ENCODE assay signal across 10 mouse cellular contexts in genomic region chr11:101646283-101646794, GRCm38 (mm10). TPM values are rescaled to one million over a fixed set of nuclear protein-coding genes. Genes with fewer than 3 reads are reported as not detected.
DNase-seq lines count a peak whose midpoint lies in the region; ATAC-seq and TF ChIP-seq lines count a peak whose summit lies in the region.
"Not testable (repeated sequence)": the region's sequence is repeated elsewhere in the genome, so short reads cannot be mapped to it uniquely, and the experiment has no call there.
"Had no signal": no experiment of that assay in that cellular context is flagged by ENCODE, and none has a peak within 500 bp of the region (broad histone marks: within the 10 kb centered on the region; RNA-seq: fewer than 3 reads in every experiment).

No protein-coding gene starts in this region.

- peak; percentile 2 for ATAC-seq in Patski
- not testable (repeated sequence) for ATAC-seq in hindbrain, embryonic 16.5 days; limb, embryonic 11.5 days (ENCODE audit: insufficient number of reproducible peaks, low FRiP score, low TSS enrichment, low read depth); lung, embryonic 15.5 days (ENCODE audit: borderline replicate concordance, extremely low read depth, low FRiP score, low TSS enrichment)

- 11% methylated on average over 16 of the region's 16 CpGs for WGBS in heart, embryonic 10.5 days
- WGBS in hindbrain, embryonic 16.5 days, result 15% methylated on average over 12 of the region's 16 CpGs
- 19% methylated on average over 12 of the region's 16 CpGs for WGBS in limb, embryonic 11.5 days
- 10% methylated on average over 16 of the region's 16 CpGs for WGBS in lung, embryonic 15.5 days

- not testable (repeated sequence) for H3K27me3 ChIP-seq in Patski; heart, embryonic 10.5 days (ENCODE audit: insufficient read depth, poor library complexity, severe bottlenecking); hindbrain, embryonic 16.5 days (replicated peaks; ENCODE audit: control insufficient read depth, insufficient read depth, low read length); limb, embryonic 11.5 days (ENCODE audit: control insufficient read depth, insufficient read depth, low read length); lung, embryonic 15.5 days; testis, adult 2 months (ENCODE audit: control insufficient read depth, insufficient read depth, low read length)

- not testable (repeated sequence) for TF ChIP-seq CTCF in Patski (IDR thresholded peaks at IDR 0.05); embryonic fibroblast, embryonic 13.5 days (IDR thresholded peaks at IDR 0.05; ENCODE audit: borderline replicate concordance, insufficient read depth, low read length); testis, adult 2 months (IDR thresholded peaks at IDR 0.05; ENCODE audit: control insufficient read depth, insufficient read depth, insufficient replicate concordance, low read depth, low read length)

- TF ChIP-seq POLR2A in embryonic fibroblast, embryonic 13.5 days (IDR thresholded peaks at IDR 0.05; ENCODE audit: low read depth, low read length), result 0 out of 2 replicates have a peak, but pooled peaks have one; percentile 10
- not testable (repeated sequence) for TF ChIP-seq POLR2A in testis, adult 2 months (IDR thresholded peaks at IDR 0.05; ENCODE audit: control insufficient read depth, low read depth, low read length)

- peak overlapping the region; percentile 57 for H3K9ac ChIP-seq in hindbrain, embryonic 16.5 days (ENCODE audit: low read depth, low read length)
- H3K9ac ChIP-seq in limb, embryonic 11.5 days (ENCODE audit: low read length), result not testable (repeated sequence)
- H3K9ac ChIP-seq in lung, embryonic 15.5 days, result peak overlapping the region; percentile 37; the same call in 1 of the 2 replicates

- CTCF ChIA-PET in Patski (lab: Charles Lee), result not testable (repeated sequence)

- H3K36me3 ChIP-seq in heart, embryonic 10.5 days; hindbrain, embryonic 16.5 days (ENCODE audit: control insufficient read depth, insufficient read depth, low read length); limb, embryonic 11.5 days (ENCODE audit: control insufficient read depth, insufficient read depth, low read length); lung, embryonic 15.5 days; testis, adult 2 months (ENCODE audit: control insufficient read depth, insufficient read depth, low read length): not testable (repeated sequence)

- not testable (repeated sequence) for DNase-seq in Patski (ENCODE audit: low read depth, low spot score); heart, embryonic 10.5 days (ENCODE audit: low spot score)
- peak; percentile 33 for DNase-seq in limb, embryonic 11.5 days (ENCODE audit: low spot score)
- peak; percentile 37 for DNase-seq in neural tube, embryonic 10.5 days (ENCODE audit: extremely low spot score, low spot score)

- peak overlapping the region; percentile 51 for H3K4me2 ChIP-seq in hindbrain, embryonic 16.5 days (ENCODE audit: low read length)
- peak overlapping the region; percentile 22; the same call in 1 of the 2 replicates for H3K4me2 ChIP-seq in limb, embryonic 11.5 days (ENCODE audit: low read depth, severe bottlenecking)
- H3K4me2 ChIP-seq in lung, embryonic 15.5 days, result peak overlapping the region; percentile 52

- not testable (repeated sequence) for H3K9me3 ChIP-seq in heart, embryonic 10.5 days; hindbrain, embryonic 16.5 days (ENCODE audit: control insufficient read depth, low read length); limb, embryonic 11.5 days (ENCODE audit: control insufficient read depth, low read length); lung, embryonic 15.5 days

- in situ Hi-C loops in Patski (cut with MboI; ENCODE audit: low pct_unique_long_range_greater_than_20kb), result not testable (repeated sequence)

- POLR2A ChIA-PET in Patski (lab: Charles Lee), result interaction anchor here (1.1 kb wide), 1 partner anchor 9 kb away, joined by 4 read pairs; no protein-coding TSS in a partner anchor

- not testable (repeated sequence) for H3K4me3 ChIP-seq in embryonic fibroblast, embryonic 13.5 days (ENCODE audit: insufficient read depth, low read length); limb, embryonic 11.5 days (ENCODE audit: low read depth, low read length)
- H3K4me3 ChIP-seq in heart, embryonic 10.5 days, result peak overlapping the region; percentile 43
- peak overlapping the region; percentile 34 for H3K4me3 ChIP-seq in hindbrain, embryonic 16.5 days (ENCODE audit: low read length)
- peak overlapping the region; percentile 35 for H3K4me3 ChIP-seq in lung, embryonic 15.5 days
- H3K4me3 ChIP-seq in testis, adult 2 months (ENCODE audit: control insufficient read depth, low read depth, low read length), result peak overlapping the region; percentile 70

- peak overlapping the region; percentile 51; the same call in 1 of the 2 replicates for H3K27ac ChIP-seq in embryonic fibroblast, embryonic 13.5 days (ENCODE audit: insufficient read depth, low read length)
- peak overlapping the region; percentile 89 for H3K27ac ChIP-seq in heart, embryonic 10.5 days
- H3K27ac ChIP-seq in hindbrain, embryonic 16.5 days (ENCODE audit: low read depth, low read length), result peak overlapping the region; percentile 86
- peak overlapping the region; percentile 81; the same call in 1 of the 2 replicates for H3K27ac ChIP-seq in limb, embryonic 11.5 days (replicated peaks; ENCODE audit: low read depth, low read length)
- H3K27ac ChIP-seq in lung, embryonic 15.5 days, result peak overlapping the region; percentile 87
- peak overlapping the region; percentile 88 for H3K27ac ChIP-seq in testis, adult 2 months (ENCODE audit: control insufficient read depth, insufficient read depth, low read depth, low read length)

- H3K4me1 ChIP-seq in embryonic fibroblast, embryonic 13.5 days (ENCODE audit: control insufficient read depth, insufficient read depth, low read length); heart, embryonic 10.5 days; hindbrain, embryonic 16.5 days (ENCODE audit: control insufficient read depth, insufficient read depth, low read depth, low read length); limb, embryonic 11.5 days (ENCODE audit: control insufficient read depth, insufficient read depth, low read length); testis, adult 2 months (ENCODE audit: control insufficient read depth, insufficient read depth, low read length): not testable (repeated sequence)
- peaks cover 17% of the 10 kb centered on the region for H3K4me1 ChIP-seq in lung, embryonic 15.5 days

RNA-seq across cellular contexts. Expression of gene Arl4d, which starts 19.0 kb away (rescaled TPM):
- polyA plus RNA-seq in Patski (2021), result 9.7 TPM
- 4.1 and 6.5 TPM in 2 replicates for polyA plus RNA-seq in embryonic fibroblast, embryonic 13.5 days (2011; ENCODE audit: insufficient read length, low read depth, missing spikeins)
- 10.3 and 10.9 TPM in 2 replicates for polyA plus RNA-seq in heart, embryonic 10.5 days (2016; fragmentation: Nextera tagmentation; extraction: Ambion mirVana)
- 7.6 and 7.7 TPM in 2 replicates for polyA plus RNA-seq in hindbrain, embryonic 16.5 days (2015; fragmentation: Nextera tagmentation; extraction: Ambion mirVana)
- polyA plus RNA-seq in limb, embryonic 11.5 days (2014; fragmentation: Nextera tagmentation; extraction: Ambion mirVana), result 1.7 TPM in 2 replicates
- 4.4 and 4.9 TPM in 2 replicates for polyA plus RNA-seq in lung, embryonic 15.5 days (2015; fragmentation: Nextera tagmentation; extraction: Ambion mirVana)
- polyA plus RNA-seq in testis, adult 2 months (2012; rRNA removed), result 10.2 and 12.3 TPM in 2 replicates

RNA-seq across cellular contexts. Expression of gene Rdm1, which starts 19.3 kb away (rescaled TPM):
- polyA plus RNA-seq in Patski (2021), result 18.0 TPM
- 10.8 and 18.1 TPM in 2 replicates for polyA plus RNA-seq in embryonic fibroblast, embryonic 13.5 days (2011; ENCODE audit: insufficient read length, low read depth, missing spikeins)
- 24.0 and 26.8 TPM in 2 replicates for polyA plus RNA-seq in heart, embryonic 10.5 days (2016; fragmentation: Nextera tagmentation; extraction: Ambion mirVana)
- polyA plus RNA-seq in hindbrain, embryonic 16.5 days (2015; fragmentation: Nextera tagmentation; extraction: Ambion mirVana), result 17.2 and 21.7 TPM in 2 replicates
- polyA plus RNA-seq in limb, embryonic 11.5 days (2014; fragmentation: Nextera tagmentation; extraction: Ambion mirVana), result 30.0 and 31.0 TPM in 2 replicates
- polyA plus RNA-seq in lung, embryonic 15.5 days (2015; fragmentation: Nextera tagmentation; extraction: Ambion mirVana), result 46.5 and 49.8 TPM in 2 replicates
- 7.8 and 13.8 TPM in 2 replicates for polyA plus RNA-seq in testis, adult 2 months (2012; rRNA removed)

RNA-seq across cellular contexts. Expression of gene Gm11634, which starts 47.3 kb away (rescaled TPM):
- polyA plus RNA-seq in Patski (2021), result not detected
- polyA plus RNA-seq in embryonic fibroblast, embryonic 13.5 days (2011; ENCODE audit: insufficient read length, low read depth, missing spikeins), result not detected in 2 replicates
- polyA plus RNA-seq in heart, embryonic 10.5 days (2016; fragmentation: Nextera tagmentation; extraction: Ambion mirVana), result not detected in 2 replicates
- polyA plus RNA-seq in hindbrain, embryonic 16.5 days (2015; fragmentation: Nextera tagmentation; extraction: Ambion mirVana), result not detected in 2 replicates
- polyA plus RNA-seq in limb, embryonic 11.5 days (2014; fragmentation: Nextera tagmentation; extraction: Ambion mirVana), result not detected in 2 replicates
- not detected in 2 replicates for polyA plus RNA-seq in lung, embryonic 15.5 days (2015; fragmentation: Nextera tagmentation; extraction: Ambion mirVana)
- 64.9 and 69.4 TPM in 2 replicates for polyA plus RNA-seq in testis, adult 2 months (2012; rRNA removed)
- polyA plus RNA-seq: brain, embryonic 14.5 days; lung, adult 2 months had no signal

Comparison
In these comparisons a context has a peak if more than half of its experiments do, and no peak if none do; other contexts are left out.
1. RNA of gene Gm11634, which starts 47.3 kb away (polyA plus RNA-seq): 64.9 to 69.4 TPM in testis, adult 2 months; not detected in Patski (single experiment), not detected in embryonic fibroblast, embryonic 13.5 days, not detected in heart, embryonic 10.5 days, not detected in hindbrain, embryonic 16.5 days, not detected in limb, embryonic 11.5 days and not detected in lung, embryonic 15.5 days; every median in the first group is over 10 times any median in the second.
2. Peak in every context shown above with its lines, with median percentiles within 50 percentile points of each other: H3K27ac ChIP-seq and H3K4me2 ChIP-seq.